21 mouse cellular contexts compared by ENCODE assay signal in the genomic region with DNA sequence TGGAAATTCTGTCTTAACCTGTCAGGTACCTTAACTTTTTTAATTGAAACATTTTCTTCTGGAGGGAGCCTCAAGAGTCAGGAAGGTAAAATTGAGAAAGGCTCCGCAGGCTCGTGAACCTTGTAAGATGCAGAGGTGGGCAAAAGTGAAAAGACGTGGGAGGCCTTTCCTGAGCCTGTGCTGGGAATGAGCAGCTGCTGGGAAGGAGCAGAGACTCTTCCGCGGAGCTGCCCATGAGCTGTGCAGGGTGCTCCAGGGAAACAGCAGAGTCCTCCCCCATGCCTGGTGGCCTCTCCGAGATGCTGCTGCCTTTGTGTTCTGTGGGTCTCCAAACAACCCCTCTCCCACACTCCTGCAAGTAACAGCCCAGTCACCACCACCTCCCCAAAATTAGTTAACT.
"Had no signal": no experiment of that assay in that cellular context is flagged by ENCODE, and none has a peak within 500 bp of the region (broad histone marks: within the 10 kb centered on the region; RNA-seq: fewer than 3 reads in every experiment).

No protein-coding gene starts in this region.

- H3K9me3 ChIP-seq: limb, embryonic 10.5 days; limb, embryonic 13.5 days; liver, embryonic 12.5 days; liver, embryonic 15.5 days; lung, embryonic 15.5 days; stomach, embryonic 15.5 days had no signal

- DNase-seq: kidney, adult 2 months; kidney, postnatal 25 days; layer of hippocampus, postnatal 36 days; liver; lung, adult 18-20 months; lung, postnatal 10 days; lung, postnatal 36 days; right cerebral cortex, postnatal 25 days; spleen, adult 18-20 months; thymus, postnatal 25 days had no signal

- H3K4me2 ChIP-seq: limb, embryonic 13.5 days; liver, embryonic 12.5 days; liver, embryonic 15.5 days; lung, embryonic 15.5 days; midbrain, embryonic 13.5 days; stomach, embryonic 15.5 days had no signal

- H3K9ac ChIP-seq: limb, embryonic 13.5 days; liver, embryonic 12.5 days; liver, embryonic 15.5 days; lung, embryonic 15.5 days; midbrain, embryonic 13.5 days; stomach, embryonic 15.5 days had no signal

- H3K36me3 ChIP-seq: limb, embryonic 10.5 days; limb, embryonic 13.5 days; liver, embryonic 12.5 days; liver, embryonic 15.5 days; lung, embryonic 15.5 days; midbrain, embryonic 10.5 days; midbrain, embryonic 13.5 days; stomach, embryonic 15.5 days had no signal

- ATAC-seq: intestine, postnatal 0 days; liver, embryonic 12.5 days; midbrain, embryonic 13.5 days had no signal

- H3K27ac ChIP-seq: kidney, postnatal 0 days; limb, embryonic 10.5 days; limb, embryonic 13.5 days; liver, embryonic 12.5 days; liver, embryonic 15.5 days; lung, embryonic 15.5 days; midbrain, embryonic 10.5 days; midbrain, embryonic 13.5 days; stomach, embryonic 15.5 days had no signal

- H3K4me3 ChIP-seq: limb, embryonic 10.5 days; limb, embryonic 13.5 days; liver, embryonic 12.5 days; liver, embryonic 15.5 days; lung, embryonic 15.5 days; megakaryocyte, embryonic 14.5 days; midbrain, embryonic 10.5 days; midbrain, embryonic 13.5 days; stomach, embryonic 15.5 days had no signal

- H3K4me1 ChIP-seq: limb, embryonic 13.5 days; liver, embryonic 12.5 days; liver, embryonic 15.5 days; lung, embryonic 15.5 days; megakaryocyte, embryonic 14.5 days; midbrain, embryonic 10.5 days; midbrain, embryonic 13.5 days; stomach, embryonic 15.5 days had no signal

- H3K27me3 ChIP-seq: limb, embryonic 13.5 days; liver, embryonic 12.5 days; liver, embryonic 15.5 days; lung, embryonic 15.5 days; midbrain, embryonic 13.5 days; stomach, embryonic 15.5 days had no signal
